Mouse (Mus musculus): ENCODE results near the gene Gdpd5.

The Gdpd5 gene

DNA sequence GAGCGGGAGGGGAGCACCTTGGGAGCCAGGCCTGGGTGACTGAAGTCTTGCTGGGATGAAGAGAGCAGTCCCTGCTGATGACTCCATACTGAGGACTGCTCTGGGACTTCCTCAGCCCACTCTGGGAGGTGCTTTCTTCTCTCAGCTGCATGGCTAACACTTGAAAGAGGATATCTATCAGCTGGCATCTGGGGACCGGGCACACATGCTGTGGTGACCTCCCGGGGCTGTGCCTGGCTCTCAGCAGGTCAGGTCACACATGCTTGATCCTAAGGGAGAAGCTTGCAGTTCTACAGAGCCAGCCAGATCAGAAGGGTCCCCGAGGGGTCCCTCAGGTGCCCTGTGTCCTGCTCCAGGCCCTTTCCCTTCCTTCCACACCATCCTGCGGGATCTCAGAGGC is 62.0 kb downstream of the Gdpd5 start:
- no peak for DNase-seq (ENCODE audit: low spot score in 2 of 2)

DNA sequence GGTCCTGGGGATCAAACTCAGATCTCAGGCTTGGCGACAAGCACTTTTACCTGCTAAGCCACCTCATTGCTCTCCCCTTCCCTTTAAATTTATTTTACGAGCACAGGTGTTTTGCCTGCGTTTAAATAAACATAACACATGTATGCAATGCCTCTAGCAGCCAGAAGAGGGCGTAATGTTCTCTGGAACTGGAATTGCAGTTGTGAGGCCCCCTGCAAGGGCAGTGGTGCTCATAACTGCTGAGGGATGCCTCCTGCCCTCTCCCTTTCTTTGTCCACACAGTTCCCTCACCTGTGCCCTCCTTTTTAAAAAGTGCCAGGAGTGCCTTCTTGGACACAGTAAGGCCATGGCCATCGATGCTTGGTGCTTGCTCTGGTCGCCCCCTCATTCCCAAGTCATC is 62.8 kb downstream of the Gdpd5 start:
- no peak for DNase-seq (ENCODE audit: low spot score in 2 of 2)

DNA sequence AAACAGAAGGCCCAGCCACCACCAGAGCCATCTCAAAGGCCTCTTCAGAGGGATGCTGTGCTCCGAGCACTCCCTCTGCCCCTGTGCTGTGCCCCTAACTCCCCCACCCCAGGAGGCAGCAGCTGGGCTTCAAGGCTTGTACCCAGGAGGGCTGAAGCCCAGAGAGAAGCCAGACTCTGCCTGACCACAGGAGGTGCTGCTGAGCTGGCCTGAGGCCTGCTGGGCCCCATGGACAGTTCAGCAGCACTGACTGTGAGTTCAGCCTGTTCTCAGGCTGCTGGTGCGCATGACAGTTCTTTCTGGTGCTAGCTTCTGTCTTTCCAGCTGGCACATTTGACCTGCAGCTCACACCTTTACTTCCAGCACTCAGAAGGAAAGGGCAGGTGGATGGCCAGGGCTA is 64.6 kb downstream of the Gdpd5 start:
- DNase-seq (ENCODE audit: low spot score in 2 of 2) = no peak

DNA sequence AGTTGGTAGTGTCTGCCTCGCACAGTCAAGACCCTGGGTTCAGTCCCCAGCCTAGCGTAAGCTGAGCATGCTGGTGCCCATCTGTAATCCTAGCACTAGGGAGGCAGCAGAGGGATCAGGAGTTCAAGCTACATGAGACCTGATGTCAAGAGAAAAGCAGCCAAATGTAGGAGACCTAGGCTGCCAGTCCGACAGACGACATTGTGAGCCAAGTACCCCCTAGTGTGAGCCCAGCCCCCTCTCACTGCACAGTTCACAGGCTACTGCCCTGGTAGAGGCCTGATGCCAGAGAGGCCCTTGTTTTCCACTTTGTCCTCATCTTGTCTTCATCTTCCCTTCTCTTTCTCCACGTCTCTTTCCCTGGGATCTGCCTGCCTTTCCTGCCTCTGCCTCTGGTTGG is 66.1 kb downstream of the Gdpd5 start:
- no peak for DNase-seq (ENCODE audit: low spot score in 2 of 2)

DNA sequence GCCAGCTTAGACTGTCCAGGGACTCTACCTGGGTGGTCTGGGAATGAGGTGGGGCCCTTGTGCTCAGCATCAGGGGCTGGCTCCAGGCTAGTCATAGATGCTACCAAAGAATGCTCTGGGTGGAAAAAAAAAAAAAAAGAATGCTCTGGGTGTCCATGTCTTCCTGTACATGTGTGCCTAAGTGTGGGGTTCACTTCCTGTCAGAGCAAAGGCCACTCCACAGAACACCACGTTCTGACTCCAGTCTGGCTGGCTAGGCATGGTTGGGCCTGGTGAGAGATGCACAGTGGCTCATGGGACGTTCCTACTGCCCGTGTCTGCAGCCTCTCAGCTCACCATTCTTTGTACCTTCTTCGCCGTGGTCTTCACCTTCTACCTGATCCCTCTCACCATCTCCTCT is 67.4 kb downstream of the Gdpd5 start:
- DNase-seq (ENCODE audit: low spot score in 2 of 2) = no peak

DNA sequence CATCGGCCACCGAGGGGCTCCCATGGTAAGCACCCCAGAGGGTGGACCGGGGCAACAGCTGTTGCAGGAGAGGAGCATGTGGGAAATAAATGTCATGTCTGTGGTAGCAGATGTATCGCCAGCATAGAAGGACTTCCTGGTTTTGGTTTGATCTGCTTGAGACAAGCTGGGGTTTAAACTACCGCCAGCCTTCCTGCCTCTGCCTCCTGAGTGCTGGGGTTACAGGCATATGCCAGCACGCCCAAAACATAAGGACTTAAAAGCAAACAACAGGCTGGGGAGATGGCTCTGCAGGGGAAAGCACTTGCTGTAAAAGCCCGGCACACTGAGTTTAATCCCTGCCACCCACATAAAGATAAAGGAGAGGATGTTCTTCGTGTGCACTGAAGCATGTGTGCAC is 67.8 kb downstream of the Gdpd5 start:
- no peak for DNase-seq (ENCODE audit: low spot score in 2 of 2)

DNA sequence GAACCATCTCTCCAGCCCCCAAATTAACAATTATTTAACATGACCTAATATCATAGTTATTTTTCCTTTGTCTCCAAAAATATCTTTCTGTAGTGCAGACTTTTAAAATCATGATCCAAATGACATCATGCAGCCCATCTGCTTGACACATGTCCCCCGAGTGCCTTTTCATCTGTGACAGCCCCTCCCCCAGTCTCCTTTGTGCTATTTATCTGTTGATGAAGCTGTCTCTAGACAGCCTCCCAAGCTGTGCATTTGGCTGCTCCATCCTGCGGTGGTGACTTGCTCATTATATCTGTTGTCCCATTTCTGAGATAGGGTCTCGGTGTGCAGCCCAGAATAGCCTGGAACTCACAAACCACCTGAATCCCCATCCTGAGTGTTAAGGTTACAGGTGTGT is 68.5 kb downstream of the Gdpd5 start:
- DNase-seq (ENCODE audit: low spot score in 2 of 2) = no peak

DNA sequence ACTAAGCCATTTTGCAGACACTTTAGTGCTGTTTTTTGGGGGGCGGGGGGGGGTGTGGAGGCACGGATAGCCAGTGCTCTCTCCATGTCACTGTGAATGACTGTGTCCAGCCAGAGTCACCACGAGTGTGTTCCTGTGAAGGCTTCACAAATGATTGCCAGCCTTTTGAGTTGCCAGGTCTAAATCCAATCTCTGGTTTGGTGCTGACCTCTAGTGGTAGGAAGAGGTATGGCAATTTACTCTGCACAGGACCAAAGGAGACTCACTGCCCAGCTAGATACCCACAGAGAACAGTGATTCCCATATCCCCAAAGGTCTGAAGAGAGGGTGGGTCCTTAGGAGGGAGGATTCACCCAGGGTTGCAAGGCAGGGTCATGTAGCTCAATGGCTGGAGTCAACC is 69.5 kb downstream of the Gdpd5 start:
- DNase-seq (ENCODE audit: low spot score in 2 of 2) = peak; percentile 69 to 75

DNA sequence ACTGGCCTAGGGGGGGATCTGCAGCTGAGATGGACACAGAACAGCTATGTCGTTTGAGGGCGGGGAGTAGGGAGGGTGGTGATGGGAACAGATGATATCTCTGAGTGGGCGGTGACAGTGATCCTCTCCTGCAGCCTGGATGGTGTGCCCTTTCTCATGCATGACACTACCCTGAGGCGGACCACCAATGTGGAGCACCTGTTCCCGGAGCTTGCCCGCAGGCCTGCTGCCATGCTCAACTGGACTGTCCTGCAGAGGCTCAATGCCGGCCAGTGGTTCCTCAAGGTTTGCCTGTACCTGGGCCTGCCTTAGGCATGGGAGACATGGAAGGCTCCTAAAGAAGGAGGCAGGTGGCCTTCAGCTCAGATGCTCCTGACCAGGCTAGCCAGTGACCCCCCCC is 71.6 kb downstream of the Gdpd5 start:
- no peak for DNase-seq (ENCODE audit: low spot score in 2 of 2)

DNA sequence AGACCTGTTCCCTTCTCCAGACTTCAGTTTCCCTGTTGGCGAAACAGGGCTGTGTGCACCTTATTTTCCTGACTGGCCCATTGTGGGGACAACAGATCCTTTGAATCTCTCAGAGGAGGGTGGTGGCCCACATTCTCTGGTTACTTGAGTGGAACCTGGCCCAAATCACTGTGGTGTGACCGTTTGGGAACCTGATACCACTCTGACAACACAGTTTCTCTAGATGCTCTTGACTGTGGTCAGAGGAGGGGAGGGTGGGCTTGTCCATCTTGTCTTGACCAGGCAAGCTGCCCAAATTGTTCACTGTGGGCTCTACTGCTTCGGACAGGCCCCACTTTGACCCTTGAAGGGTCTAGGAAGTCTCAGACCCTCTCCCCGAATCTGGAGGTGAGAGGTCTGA is 72.8 kb downstream of the Gdpd5 start:
- no peak for DNase-seq (ENCODE audit: low spot score in 2 of 2)

DNA sequence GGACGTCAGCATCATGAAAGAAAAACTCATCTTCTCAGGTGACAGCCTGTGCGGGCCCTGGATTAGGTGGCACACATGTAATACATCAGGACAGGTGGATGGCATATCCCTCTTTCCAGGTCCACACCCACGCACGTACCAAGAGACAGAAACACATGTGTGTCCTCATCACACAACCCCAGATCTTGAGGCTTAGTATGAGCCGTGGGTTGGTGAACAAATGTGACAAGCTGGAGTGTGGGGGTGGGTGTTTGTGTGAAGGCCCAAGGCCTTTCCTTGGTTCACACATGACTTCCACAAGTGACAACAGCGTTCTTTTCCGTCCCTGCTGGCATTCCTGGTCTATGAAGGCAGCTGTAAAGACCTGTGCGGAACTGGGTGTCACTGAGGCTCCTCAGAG is 77.6 kb downstream of the Gdpd5 start:
- no peak for DNase-seq (ENCODE audit: low spot score in 2 of 2)

DNA sequence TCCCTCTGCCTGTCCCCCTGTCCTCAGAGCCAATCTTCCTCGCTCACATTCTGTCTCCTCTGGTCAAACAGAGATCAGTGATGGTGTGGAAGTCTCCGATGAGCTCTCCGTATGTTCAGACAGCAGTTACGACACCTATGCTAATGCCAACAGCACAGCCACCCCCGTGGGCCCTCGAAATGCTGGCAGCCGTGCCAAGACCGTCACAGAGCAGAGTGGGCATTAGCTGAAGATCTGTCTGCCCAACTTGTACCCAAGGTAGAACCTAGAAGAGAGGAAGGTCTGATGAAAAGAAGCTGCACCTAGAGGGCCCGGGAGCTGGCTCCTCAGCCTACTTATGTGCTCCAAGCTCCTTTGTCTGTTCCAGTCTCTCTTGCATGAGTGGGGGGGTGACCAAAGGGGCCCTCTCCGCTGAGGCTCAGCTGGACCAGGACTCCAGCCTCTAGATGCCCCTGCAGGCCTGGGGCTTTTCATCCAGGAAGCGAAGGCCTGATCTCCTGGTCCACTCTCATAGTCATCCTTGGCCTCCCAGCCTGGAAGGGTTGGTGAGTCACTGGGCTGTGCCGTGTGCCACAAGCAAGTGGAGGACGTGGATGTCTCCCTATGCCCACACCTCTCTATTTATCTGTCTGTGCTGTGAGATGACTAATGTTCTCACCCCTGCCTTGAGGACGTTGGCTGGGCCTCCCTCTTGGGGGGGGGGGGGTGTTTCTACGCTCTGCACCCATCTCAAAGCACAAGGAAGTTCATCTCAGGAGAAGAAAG is 78.9 kb downstream of the Gdpd5 start:
- DNase-seq (ENCODE audit: low spot score in 2 of 2) = no peak

DNA sequence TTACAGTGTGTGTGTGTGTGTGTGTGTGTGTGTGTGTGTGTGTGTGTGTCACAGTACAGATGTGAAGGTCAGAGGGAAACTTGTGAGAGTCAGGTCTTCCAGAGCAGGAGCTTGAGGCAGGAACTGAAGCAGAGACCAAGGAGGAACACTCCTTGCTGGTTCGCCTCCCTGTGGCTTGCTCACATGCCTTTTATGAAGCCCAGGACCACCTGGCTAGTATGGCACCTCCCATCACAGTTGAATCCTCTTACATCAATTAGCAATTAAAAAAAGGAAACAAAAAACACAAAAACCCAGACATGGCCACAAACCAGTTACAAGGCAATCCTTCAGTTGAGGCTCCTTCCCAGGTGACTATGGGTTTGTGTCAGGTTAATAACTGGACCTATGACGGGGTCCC is 81.9 kb downstream of the Gdpd5 start:
- DNase-seq (ENCODE audit: low spot score in 2 of 2) = no peak

DNA sequence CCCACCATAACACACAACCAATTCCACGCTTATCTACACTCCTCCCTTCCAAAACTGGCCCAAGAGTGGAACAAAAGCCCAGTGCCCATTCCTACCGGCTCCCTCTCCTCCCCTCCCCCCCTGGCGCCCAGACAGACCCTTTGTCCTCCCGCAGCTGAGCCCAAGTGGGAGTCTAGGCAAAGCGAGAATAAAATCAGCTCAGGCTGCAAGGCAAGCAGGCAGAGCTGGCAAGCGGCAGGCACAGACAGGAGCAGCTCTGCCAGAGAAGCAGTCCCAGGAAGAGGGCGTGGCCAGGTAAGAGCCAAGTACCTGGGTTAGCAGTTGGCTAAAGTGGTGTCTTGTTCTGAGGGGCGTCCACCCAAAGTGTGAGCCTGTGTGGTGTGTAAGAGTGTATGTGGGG is 84.6 kb downstream of the Gdpd5 start, which contains the start of gene Klhl35:
TSS of gene Klhl35 (plus strand) at position 194 of the 400 bp plus-strand sequence.
- no peak for DNase-seq (ENCODE audit: low spot score in 2 of 2)

DNA sequence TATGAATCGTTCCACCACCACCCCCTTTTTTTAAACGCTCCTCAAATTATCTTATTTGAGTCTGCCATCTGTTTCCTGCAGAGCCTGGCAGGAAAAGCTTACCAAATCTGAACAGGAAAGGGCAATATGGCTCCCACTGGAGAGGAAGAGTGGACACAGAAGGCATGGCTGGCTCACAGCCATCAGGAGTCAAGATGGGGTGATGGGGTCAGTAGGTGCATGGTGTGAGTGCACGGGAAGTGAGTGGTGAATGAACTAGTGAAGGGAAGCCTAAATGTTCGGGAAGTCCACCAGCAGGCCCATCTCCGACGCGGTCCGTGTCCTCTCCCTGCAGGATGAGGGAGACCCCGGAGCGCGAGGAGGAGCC is 86.7 kb downstream of the Gdpd5 start:
- no peak for DNase-seq (ENCODE audit: low spot score in 2 of 2)

DNA sequence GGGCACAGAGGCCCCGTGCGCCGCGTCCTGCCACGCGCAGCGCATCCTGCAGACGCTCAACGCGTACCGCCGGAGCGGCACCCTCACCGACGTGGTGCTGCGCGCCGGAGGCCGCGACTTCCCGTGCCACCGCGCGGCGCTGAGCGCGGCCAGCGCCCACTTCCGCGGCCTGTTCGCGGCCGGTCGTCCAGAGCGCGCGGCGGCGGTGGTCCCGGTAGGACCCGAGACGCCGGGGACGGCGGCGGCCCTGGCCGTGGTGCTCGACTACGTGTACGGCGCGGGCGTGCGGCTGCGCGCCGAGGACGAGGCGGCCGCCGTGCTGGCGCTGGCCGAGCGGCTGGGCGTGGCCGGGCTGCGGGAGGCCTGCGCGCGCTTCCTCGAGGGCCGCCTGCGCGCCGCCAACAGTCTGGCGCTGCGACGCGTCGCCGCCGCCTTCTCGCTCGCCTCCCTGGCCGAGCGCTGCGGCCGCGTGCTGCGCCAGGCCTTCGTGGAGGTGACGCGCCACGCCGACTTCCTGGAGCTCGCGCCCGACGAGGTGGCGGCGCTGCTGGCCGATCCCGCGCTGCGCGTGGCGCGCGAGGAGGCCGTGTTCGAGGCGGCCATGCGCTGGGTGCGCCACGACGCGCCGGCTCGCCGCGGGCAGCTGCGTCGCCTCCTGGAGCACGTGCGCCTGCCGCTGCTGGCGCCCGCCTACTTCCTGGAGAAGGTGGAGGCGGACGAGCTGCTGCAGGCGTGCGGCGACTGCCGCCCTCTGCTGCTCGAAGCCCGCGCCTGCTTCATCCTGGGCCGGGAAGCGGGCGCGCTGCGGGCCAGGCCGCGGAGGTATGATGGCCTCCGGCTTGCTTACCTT is 87.3 kb downstream of the Gdpd5 start:
- DNase-seq (ENCODE audit: low spot score in 2 of 2) = peak; percentile 52 to 70

DNA sequence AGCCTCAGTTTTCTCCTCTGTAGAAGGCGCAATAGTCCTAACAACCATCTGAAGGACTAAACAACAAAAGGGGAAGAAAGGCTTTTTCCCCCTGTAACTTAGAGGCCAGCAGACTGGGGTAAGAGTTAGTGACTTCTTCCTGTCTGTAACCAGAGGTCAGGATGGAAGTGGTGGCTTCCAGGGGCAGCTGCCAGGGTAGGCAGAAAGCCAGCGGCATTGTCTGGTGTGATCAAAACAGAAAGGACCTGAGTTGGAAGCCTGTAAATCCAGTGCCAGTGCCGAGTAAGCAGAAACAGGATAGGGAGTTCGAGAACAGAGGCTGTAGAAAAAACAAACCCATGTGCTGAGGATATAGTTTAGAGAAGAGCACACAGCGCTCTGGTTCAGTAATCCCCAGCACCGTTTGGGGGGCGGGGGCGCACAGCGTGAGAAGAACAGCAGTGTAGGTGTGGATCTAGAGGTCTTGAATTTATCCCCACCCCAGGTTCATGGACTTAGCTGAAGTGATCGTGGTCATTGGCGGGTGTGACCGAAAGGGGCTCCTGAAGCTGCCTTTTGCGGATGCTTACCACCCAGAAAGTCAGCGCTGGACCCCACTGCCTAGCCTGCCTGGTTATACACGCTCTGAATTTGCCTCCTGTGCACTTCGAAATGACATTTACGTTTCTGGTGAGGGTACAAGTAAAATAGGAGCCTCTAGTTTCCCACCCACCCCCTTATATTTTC is 88.6 kb downstream of the Gdpd5 start:
- DNase-seq (ENCODE audit: low spot score in 2 of 2) = no peak

DNA sequence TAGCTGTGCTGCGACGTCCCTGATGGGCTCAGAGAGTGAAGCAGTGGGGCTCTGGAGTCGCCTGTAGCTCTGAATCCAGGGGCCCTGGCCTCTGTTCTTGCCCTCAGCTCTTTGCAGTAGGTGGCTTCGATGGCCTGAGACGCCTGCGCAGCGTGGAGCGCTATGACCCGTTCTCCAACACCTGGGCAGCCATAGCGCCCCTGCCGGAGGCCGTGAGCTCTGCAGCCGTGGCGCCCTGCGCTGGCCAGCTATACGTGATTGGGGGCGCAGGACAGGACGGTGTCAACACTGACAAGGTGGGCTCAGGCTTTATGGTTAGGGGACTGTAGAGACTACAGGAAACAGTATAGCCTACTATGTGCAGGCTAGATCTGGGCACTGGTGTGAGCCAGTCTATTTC is 90.4 kb downstream of the Gdpd5 start:
- no peak for DNase-seq (ENCODE audit: low spot score in 2 of 2)

DNA sequence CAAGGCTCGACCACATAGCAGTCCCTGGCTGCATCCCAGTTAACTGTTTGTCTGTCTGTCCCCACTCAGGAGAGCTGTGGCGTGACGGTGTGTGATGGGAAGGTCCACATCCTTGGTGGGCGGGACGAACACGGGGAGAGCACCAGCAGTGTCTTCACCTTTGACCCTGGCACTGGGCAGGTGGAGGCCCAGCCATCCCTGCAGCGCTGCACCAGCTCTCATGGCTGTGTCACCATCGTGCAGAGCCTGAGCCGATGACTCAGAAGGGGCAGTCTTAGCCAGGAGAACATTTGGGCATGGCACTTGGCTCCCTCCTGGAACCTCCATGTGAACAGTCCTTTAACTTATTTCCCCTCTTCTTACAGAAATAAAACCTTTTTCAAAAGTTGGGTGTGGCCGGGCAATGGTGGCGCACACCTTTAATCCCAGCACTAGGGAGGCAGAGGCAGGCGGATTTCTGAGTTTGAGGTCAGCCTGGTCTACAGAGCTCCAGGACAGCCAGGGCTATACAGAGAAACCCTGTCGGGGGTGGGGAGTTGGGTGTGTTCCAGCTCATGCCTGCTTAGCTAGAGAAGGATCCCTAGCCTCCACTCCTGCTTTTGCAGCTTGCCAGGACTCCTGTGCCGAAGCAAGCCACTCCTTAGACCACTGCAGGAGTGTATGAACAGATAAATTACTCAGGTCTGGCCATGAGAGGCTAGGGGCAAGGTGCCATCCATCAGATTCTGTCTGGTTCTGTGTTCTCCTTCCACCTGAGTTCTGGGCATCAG is 92.6 kb downstream of the Gdpd5 start:
- no peak for DNase-seq (ENCODE audit: low spot score in 2 of 2)

DNA sequence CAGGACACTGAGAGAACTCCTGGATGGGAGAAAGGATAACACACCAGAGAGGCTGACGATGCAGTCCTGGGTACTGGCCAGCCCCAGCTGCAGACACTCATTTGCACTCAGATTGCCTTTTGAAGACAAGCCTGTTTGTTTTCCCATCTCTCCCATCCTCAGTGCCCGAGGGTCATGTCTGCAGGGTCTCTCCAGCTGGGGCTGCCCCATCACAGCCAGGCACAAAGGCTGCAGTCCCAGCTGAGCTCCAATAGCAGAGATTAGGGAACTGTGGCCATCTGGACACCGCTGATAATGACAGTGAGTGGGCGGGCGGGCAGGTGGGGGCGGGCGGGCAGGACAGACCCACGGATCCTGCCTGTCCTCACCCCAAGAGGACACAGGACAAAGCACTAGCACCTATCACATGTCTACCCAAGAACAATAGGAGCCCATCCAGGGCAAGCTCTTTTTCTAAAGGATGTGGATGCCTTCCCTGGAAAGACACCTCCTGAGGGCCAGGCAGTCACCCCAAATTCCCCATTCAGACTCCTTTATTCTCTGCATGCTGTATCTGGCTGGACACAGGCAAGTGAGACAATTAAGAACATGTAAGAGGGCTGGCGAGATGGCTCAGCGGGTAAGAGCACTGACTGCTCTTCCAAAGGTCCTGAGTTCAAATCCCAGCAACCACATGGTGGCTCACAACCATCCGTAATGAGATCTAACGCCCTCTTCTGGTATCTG is 93.8 kb downstream of the Gdpd5 start:
- DNase-seq (ENCODE audit: low spot score in 2 of 2) = no peak

DNA sequence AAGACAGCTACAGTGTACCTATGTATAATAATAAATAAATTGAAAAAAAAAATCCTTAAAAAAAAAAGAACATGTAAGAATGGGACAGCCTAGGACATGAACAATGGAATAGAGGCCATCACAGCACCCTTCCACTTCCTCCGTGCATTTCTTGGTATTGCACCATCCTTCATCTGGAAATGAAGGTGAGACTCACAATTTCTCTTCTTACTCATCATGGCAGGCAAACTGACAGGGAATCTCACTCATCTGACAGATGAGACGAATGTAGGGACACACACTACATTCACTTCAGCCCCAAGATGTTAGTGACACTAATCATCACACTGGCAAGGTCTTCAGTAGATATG is 94.3 kb downstream of the Gdpd5 start:
- DNase-seq (ENCODE audit: low spot score in 2 of 2) = no peak

Measured in natural killer cell, adult 2 months (primary cell).